Mouse (Mus musculus): ENCODE measurements around the gene Mphosph9.

GRCm38 (mm10) chr5:124224321-124225092 is 103.3 kb downstream of the Mphosph9 start:
- TF ChIP-seq SMC3 (IDR thresholded peaks at IDR 0.05; ENCODE audit: low read depth, low read length): no peak
- TF ChIP-seq POLR2A (IDR thresholded peaks at IDR 0.05; ENCODE audit: control insufficient read depth in 1 of 2, insufficient read depth in 1 of 2, low read depth in 1 of 2, low read length in 2 of 2, poor library complexity in 1 of 2): no peak
- TF ChIP-seq E2F4 (IDR thresholded peaks at IDR 0.05; ENCODE audit: borderline replicate concordance, low read depth, low read length): no peak
- TF ChIP-seq JUND (IDR thresholded peaks at IDR 0.05; ENCODE audit: low read depth, low read length): no peak

Data from MEL (cell line).